Mouse (Mus musculus) MEL (cell line): ENCODE results near the gene Rhox3h. TPM values are rescaled to one million over a fixed set of nuclear protein-coding genes. Genes with fewer than 3 reads are reported as not detected.

Experiments
- polyA plus RNA-seq, 2 experiments: library from polyadenylated mRNA; stranded (reverse) in 1 of 2; unstranded in 1 of 2; fragments of >175 nt in 1 of 2; fragments of >200 nt in 1 of 2; gene quantifications; 2 replicates each; pipeline versions ENCODE4 v1.2.1 to v1.2.4; 2012; ENCODE audit warnings: low replicate concordance in 2 of 2, low read depth in 1 of 2; ENCODE audit not compliant: insufficient read length in 2 of 2, insufficient read depth in 1 of 2, missing spikeins in 1 of 2
- total RNA-seq: library from RNA; depleted of rRNA; stranded (reverse); fragments of 300-350 nt; gene quantifications from 2 replicates; pipeline ENCODE4 v1.2.3, GENCODE M21; 2012; rRNA removed

Rhox3h gene
- total and polyA plus RNA-seq, 3 experiments: not detected

Other genes with a start within 250 kb of the Rhox3h start
- not detected in 2 replicates for gene Rhox4b, start 236.3 kb downstream of the Rhox3h start, total RNA-seq
- gene Rhox4b, start 236.3 kb downstream of the Rhox3h start, polyA plus RNA-seq: not detected
- gene Rhox2c, start 215.1 kb downstream of the Rhox3h start, total RNA-seq: not detected in 2 replicates
- not detected for gene Rhox2c, start 215.1 kb downstream of the Rhox3h start, polyA plus RNA-seq
- not detected in 2 replicates for gene Rhox3c, start 210.2 kb downstream of the Rhox3h start, total RNA-seq
- not detected for gene Rhox3c, start 210.2 kb downstream of the Rhox3h start, polyA plus RNA-seq
- not detected in 2 replicates for gene Rhox4c, start 188.4 kb downstream of the Rhox3h start, total RNA-seq
- gene Rhox4c, start 188.4 kb downstream of the Rhox3h start, polyA plus RNA-seq: not detected
- gene Rhox2d, start 175.3 kb downstream of the Rhox3h start, total RNA-seq: not detected in 2 replicates
- not detected for gene Rhox2d, start 175.3 kb downstream of the Rhox3h start, polyA plus RNA-seq
- gene Rhox4d, start 154.4 kb downstream of the Rhox3h start, total RNA-seq: not detected in 2 replicates
- gene Rhox4d, start 154.4 kb downstream of the Rhox3h start, polyA plus RNA-seq: not detected
- not detected in 2 replicates for gene Rhox2e, start 138.3 kb downstream of the Rhox3h start, total RNA-seq
- gene Rhox2e, start 138.3 kb downstream of the Rhox3h start, polyA plus RNA-seq: not detected
- gene Rhox3e, start 126.7 kb downstream of the Rhox3h start, total RNA-seq: not detected in 2 replicates
- not detected for gene Rhox3e, start 126.7 kb downstream of the Rhox3h start, polyA plus RNA-seq
- gene Rhox4e, start 111.4 kb downstream of the Rhox3h start, total RNA-seq: not detected in 2 replicates
- not detected for gene Rhox4e, start 111.4 kb downstream of the Rhox3h start, polyA plus RNA-seq
- not detected in 2 replicates for gene Rhox2f, start 97.4 kb downstream of the Rhox3h start, total RNA-seq
- gene Rhox2f, start 97.4 kb downstream of the Rhox3h start, polyA plus RNA-seq: not detected
- gene Rhox3f, start 87.8 kb downstream of the Rhox3h start, total RNA-seq: not detected in 2 replicates
- gene Rhox3f, start 87.8 kb downstream of the Rhox3h start, polyA plus RNA-seq: not detected
- gene Rhox4f, start 61.1 kb downstream of the Rhox3h start, total RNA-seq: not detected in 2 replicates
- gene Rhox4f, start 61.1 kb downstream of the Rhox3h start, polyA plus RNA-seq: not detected
- gene Rhox3g, start 40.2 kb downstream of the Rhox3h start, total RNA-seq: not detected in 2 replicates
- gene Rhox3g, start 40.2 kb downstream of the Rhox3h start, polyA plus RNA-seq: not detected
- gene Rhox2g, start 25.3 kb downstream of the Rhox3h start, total RNA-seq: not detected in 2 replicates
- gene Rhox2g, start 25.3 kb downstream of the Rhox3h start, polyA plus RNA-seq: not detected
- gene Rhox4g, start 17.4 kb downstream of the Rhox3h start, total RNA-seq: not detected in 2 replicates
- not detected for gene Rhox4g, start 17.4 kb downstream of the Rhox3h start, polyA plus RNA-seq
- gene Rhox2h, start 4.5 kb upstream of the Rhox3h start, total RNA-seq: not detected in 2 replicates
- not detected for gene Rhox2h, start 4.5 kb upstream of the Rhox3h start, polyA plus RNA-seq
- gene Rhox5, start 136.1 kb upstream of the Rhox3h start, total RNA-seq: 0.23 TPM in 1 of 2 replicates, not detected in the other
- not detected for gene Rhox5, start 136.1 kb upstream of the Rhox3h start, polyA plus RNA-seq
- gene Rhox6, start 158.1 kb upstream of the Rhox3h start, total RNA-seq: not detected in 2 replicates
- not detected for gene Rhox6, start 158.1 kb upstream of the Rhox3h start, polyA plus RNA-seq
- gene Rhox7a, start 162.9 kb upstream of the Rhox3h start, total RNA-seq: not detected in 2 replicates
- gene Rhox7a, start 162.9 kb upstream of the Rhox3h start, polyA plus RNA-seq: not detected
- not detected in 2 replicates for gene Rhox8, start 210.2 kb upstream of the Rhox3h start, total RNA-seq
- gene Rhox8, start 210.2 kb upstream of the Rhox3h start, polyA plus RNA-seq: not detected
- not detected in 2 replicates for gene Rhox7b, start 228.5 kb upstream of the Rhox3h start, total RNA-seq
- gene Rhox7b, start 228.5 kb upstream of the Rhox3h start, polyA plus RNA-seq: not detected
- not detected in 2 replicates for gene Rhox9, start 233.0 kb upstream of the Rhox3h start, total RNA-seq
- not detected for gene Rhox9, start 233.0 kb upstream of the Rhox3h start, polyA plus RNA-seq